In the genomic region with DNA sequence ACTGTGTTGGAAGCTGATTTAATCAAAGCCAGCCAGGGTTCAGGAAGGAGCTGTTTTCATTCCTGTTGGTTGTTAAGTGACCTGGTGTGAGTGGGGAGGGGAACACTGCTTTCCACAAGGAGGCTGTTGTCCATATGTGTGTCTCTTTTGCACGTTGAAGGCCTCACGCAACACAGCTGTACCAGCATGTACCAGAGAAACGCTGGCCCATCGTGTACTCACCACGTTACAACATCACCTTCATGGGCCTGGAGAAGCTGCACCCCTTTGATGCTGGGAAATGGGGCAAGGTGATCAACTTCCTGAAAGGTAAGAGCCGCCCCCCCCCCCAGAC, we compare ENCODE assay signal across 1 mouse cellular context.
TF ChIP-seq lines count a peak whose summit lies in the region.

No protein-coding gene starts in this region.

TF ChIP-seq in CH12.LX, 34 proteins besides CTCF, POLR2A, EP300 and RAD21 (continued from another document):
- TF ChIP-seq KAT2A (IDR thresholded peaks at IDR 0.05; ENCODE audit: insufficient replicate concordance, low read length) = no peak
- TF ChIP-seq GABPA (IDR thresholded peaks at IDR 0.05; ENCODE audit: insufficient replicate concordance, low read depth, low read length) = no peak
- no peak for TF ChIP-seq MXI1 (IDR thresholded peaks at IDR 0.05; ENCODE audit: low read depth, low read length)
- no peak for TF ChIP-seq ETS1 (conservative IDR thresholded peaks at IDR 0.05; ENCODE audit: low read depth, low read length)
- TF ChIP-seq UBTF (IDR thresholded peaks at IDR 0.05; ENCODE audit: low read depth, low read length) = no peak
- no peak for TF ChIP-seq POLR2AphosphoS2 (IDR thresholded peaks at IDR 0.05; ENCODE audit: low read depth, low read length)
